Mouse (Mus musculus): ENCODE measurements around the gene Gm20532. TPM values are rescaled to one million over a fixed set of nuclear protein-coding genes. Genes with fewer than 3 reads are reported as not detected.

Gm20532 gene
- total and polyA plus RNA-seq, 3 experiments: 0.15 TPM; not detected in 2

DNA sequence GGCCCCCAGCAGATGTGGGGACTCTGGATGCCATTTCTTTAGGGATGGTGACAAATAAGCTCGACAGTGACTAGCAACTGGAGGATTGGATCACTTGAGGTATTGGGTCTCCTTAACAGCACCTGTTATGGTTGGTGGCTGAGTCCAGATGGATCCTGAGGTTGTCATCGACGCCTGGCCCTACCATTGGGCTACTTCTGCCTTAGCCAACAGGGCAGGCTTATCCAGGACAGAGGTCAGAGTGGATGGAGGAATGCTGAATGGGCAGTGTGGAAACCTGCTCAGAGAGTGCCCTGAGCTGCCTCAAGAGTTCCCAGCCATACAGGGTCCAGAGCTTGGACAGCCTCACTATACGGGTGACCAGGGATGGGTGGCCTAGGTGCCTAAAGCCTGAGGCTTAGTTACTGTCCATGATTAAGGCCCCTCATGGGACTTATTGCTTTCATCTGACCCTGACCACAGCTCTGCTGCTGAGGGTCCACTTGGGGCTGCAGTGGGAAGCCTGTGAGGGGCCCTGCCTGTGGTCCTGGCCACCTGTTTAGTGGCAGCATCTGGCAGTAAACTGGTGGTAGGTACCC lies 47.6 kb downstream of the Gm20532 start:
- peaks cover 14% of the 10 kb centered on the region for H3K79me2 ChIP-seq (ENCODE audit: control insufficient read depth, insufficient read depth, low read length, poor library complexity)
- no peaks in the 10 kb centered on the region for H3K27me3 ChIP-seq (ENCODE audit: control insufficient read depth in 1 of 2, insufficient read depth in 2 of 2, low read length in 2 of 2)
- peaks cover 14 to 17% of the 10 kb centered on the region in 2 experiments for H3K36me3 ChIP-seq (ENCODE audit: control insufficient read depth in 1 of 2, insufficient read depth in 2 of 2, low read length in 2 of 2)
- H3K9me3 ChIP-seq (replicated peaks; ENCODE audit: insufficient read depth, low read length): no peaks in the 10 kb centered on the region
- no peak overlapping the region for H3K9ac ChIP-seq (ENCODE audit: control insufficient read depth, low read depth, low read length, poor library complexity, severe bottlenecking)
- TF ChIP-seq POLR2A (IDR thresholded peaks at IDR 0.05; ENCODE audit: control insufficient read depth in 1 of 2, insufficient read depth in 1 of 2, low read depth in 1 of 2, low read length in 2 of 2, poor library complexity in 1 of 2) (peak in 1 of 2 experiments; percentile 16; a peak in 2 of 4 replicates), SMC3 (IDR thresholded peaks at IDR 0.05; ENCODE audit: low read depth, low read length) (no peak; the same call in 1 of the 2 replicates), POLR2AphosphoS5 (IDR thresholded peaks at IDR 0.05; ENCODE audit: borderline replicate concordance, low read depth, low read length) (peak; percentile 72), SIN3A (IDR thresholded peaks at IDR 0.05; ENCODE audit: low read length) (no peak), ZMIZ1 (IDR thresholded peaks at IDR 0.05; ENCODE audit: low read depth, low read length) (peak; percentile 10; the same call in 1 of the 2 replicates), NRF1 (IDR thresholded peaks at IDR 0.05; ENCODE audit: insufficient read depth, low read depth, low read length, poor library complexity, severe bottlenecking) (no peak), POLR2AphosphoS2 (IDR thresholded peaks at IDR 0.05; ENCODE audit: low read length) (peak; percentile 46; the same call in 1 of the 2 replicates)
- H3K4me3 ChIP-seq (ENCODE audit: control insufficient read depth in 1 of 2, insufficient read depth in 1 of 2, low read depth in 2 of 2, low read length in 2 of 2): no peak overlapping the region
- peak; percentile 65 for DNase-seq (ENCODE audit: low read depth, low spot score)
- peaks cover 0 to 11% of the 10 kb centered on the region in 2 experiments; a peak in 2 of 4 replicates for H3K4me1 ChIP-seq (ENCODE audit: control insufficient read depth in 1 of 2, insufficient read depth in 2 of 2, low read length in 2 of 2)
- H3K27ac ChIP-seq (ENCODE audit: control insufficient read depth, low read depth, low read length): no peak overlapping the region

DNA sequence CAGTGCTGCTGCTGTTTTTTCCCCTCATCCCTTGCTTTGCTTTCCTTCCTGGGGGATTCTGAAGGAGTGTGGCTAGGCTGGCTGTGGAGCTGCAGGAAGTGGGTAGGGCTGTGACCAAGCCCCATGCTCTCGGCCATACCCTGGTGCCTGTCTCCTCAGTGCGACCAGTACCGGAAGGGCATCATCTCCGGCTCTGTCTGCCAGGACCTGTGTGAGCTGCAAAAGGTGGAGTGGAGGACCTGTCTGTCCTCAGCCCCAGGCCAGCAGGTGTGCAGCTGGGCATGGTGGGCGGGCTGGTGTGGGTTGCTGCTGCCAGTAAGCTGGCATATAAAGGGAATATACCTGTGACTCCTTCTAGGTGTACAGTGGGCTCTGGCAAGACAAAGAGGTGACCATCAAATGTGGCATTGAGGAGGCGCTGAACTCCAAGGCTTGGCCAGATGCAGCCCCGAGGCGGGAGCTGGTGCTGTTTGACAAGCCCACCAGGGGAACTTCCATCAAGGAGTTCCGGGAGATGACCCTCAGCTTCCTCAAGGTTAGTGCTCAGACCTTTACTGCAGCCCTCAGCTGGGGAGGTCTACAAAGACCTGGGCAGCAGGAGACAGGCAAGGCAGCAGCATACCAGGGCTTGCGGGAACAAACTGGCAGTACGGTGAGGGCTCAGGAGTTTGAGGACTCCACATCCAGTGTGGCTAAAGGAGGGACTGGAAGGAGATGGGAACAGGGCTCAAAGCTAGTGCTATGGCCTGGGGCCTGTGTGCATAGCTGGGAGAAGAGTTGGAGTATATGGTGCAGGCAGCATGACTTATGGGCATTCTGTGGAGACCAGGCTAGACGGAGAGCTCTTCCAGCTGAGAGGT lies 48.4 kb downstream of the Gm20532 start:
- peaks cover 22% of the 10 kb centered on the region for H3K79me2 ChIP-seq (ENCODE audit: control insufficient read depth, insufficient read depth, low read length, poor library complexity)
- no peak overlapping the region for H3K4me3 ChIP-seq (ENCODE audit: control insufficient read depth in 1 of 2, insufficient read depth in 1 of 2, low read depth in 2 of 2, low read length in 2 of 2)
- H3K4me1 ChIP-seq (ENCODE audit: control insufficient read depth in 1 of 2, insufficient read depth in 2 of 2, low read length in 2 of 2): peaks cover 0 to 11% of the 10 kb centered on the region in 2 experiments; a peak in 2 of 4 replicates
- DNase-seq (ENCODE audit: low read depth, low spot score): peak; percentile 66
- peaks cover 14 to 17% of the 10 kb centered on the region in 2 experiments for H3K36me3 ChIP-seq (ENCODE audit: control insufficient read depth in 1 of 2, insufficient read depth in 2 of 2, low read length in 2 of 2)
- no peaks in the 10 kb centered on the region for H3K27me3 ChIP-seq (ENCODE audit: control insufficient read depth in 1 of 2, insufficient read depth in 2 of 2, low read length in 2 of 2)
- H3K27ac ChIP-seq (ENCODE audit: control insufficient read depth, low read depth, low read length): no peak overlapping the region
- no peak overlapping the region for H3K9ac ChIP-seq (ENCODE audit: control insufficient read depth, low read depth, low read length, poor library complexity, severe bottlenecking)
- no peaks in the 10 kb centered on the region for H3K9me3 ChIP-seq (replicated peaks; ENCODE audit: insufficient read depth, low read length)
- TF ChIP-seq NELFE (IDR thresholded peaks at IDR 0.05; ENCODE audit: low read depth, low read length) (peak; percentile 47), UBTF (IDR thresholded peaks at IDR 0.05; ENCODE audit: borderline replicate concordance, insufficient read depth, low read depth, low read length) (no peak), ETS1 (IDR thresholded peaks at IDR 0.05; ENCODE audit: low read depth, low read length) (no peak), EP300 (IDR thresholded peaks at IDR 0.05; ENCODE audit: low read depth in 1 of 2, low read length in 2 of 2) (no peak), CHD1 (IDR thresholded peaks at IDR 0.05; ENCODE audit: low read depth, low read length) (no peak), GABPA (IDR thresholded peaks at IDR 0.05; ENCODE audit: low read depth, low read length) (no peak), POLR2AphosphoS2 (IDR thresholded peaks at IDR 0.05; ENCODE audit: low read length) (peak; percentile 76), TBP (IDR thresholded peaks at IDR 0.05; ENCODE audit: low read depth, low read length) (no peak), BHLHE40 (IDR thresholded peaks at IDR 0.05; ENCODE audit: borderline replicate concordance, low read depth, low read length) (no peak; the same call in 1 of the 2 replicates), NRF1 (IDR thresholded peaks at IDR 0.05; ENCODE audit: insufficient read depth, low read depth, low read length, poor library complexity, severe bottlenecking) (no peak), TAL1 (IDR thresholded peaks at IDR 0.05; ENCODE audit: low read length) (no peak), POLR2AphosphoS5 (IDR thresholded peaks at IDR 0.05; ENCODE audit: borderline replicate concordance, low read depth, low read length) (peak; percentile 49), SMC3 (IDR thresholded peaks at IDR 0.05; ENCODE audit: low read depth, low read length) (peak; percentile 28; the same call in 1 of the 2 replicates), CHD2 (IDR thresholded peaks at IDR 0.05; ENCODE audit: low read length) (peak; percentile 31; the same call in 1 of the 2 replicates), MAFK (IDR thresholded peaks at IDR 0.05; ENCODE audit: borderline replicate concordance, low read depth, low read length) (no peak; the same call in 1 of the 2 replicates), POLR2A (IDR thresholded peaks at IDR 0.05; ENCODE audit: control insufficient read depth in 1 of 2, insufficient read depth in 1 of 2, low read depth in 1 of 2, low read length in 2 of 2, poor library complexity in 1 of 2) (peak in 1 of 2 experiments; percentile 45; a peak in 2 of 4 replicates), ZNF384 (IDR thresholded peaks at IDR 0.05; ENCODE audit: low read depth, low read length) (no peak), HCFC1 (IDR thresholded peaks at IDR 0.05; ENCODE audit: low read depth, low read length) (no peak), MAZ (IDR thresholded peaks at IDR 0.05; ENCODE audit: low read depth, low read length) (no peak), USF2 (IDR thresholded peaks at IDR 0.05; ENCODE audit: borderline replicate concordance in 1 of 2, insufficient read depth in 1 of 2, low read depth in 1 of 2, low read length in 2 of 2) (no peak), MAX (IDR thresholded peaks at IDR 0.05; ENCODE audit: low read length) (no peak), MYB (IDR thresholded peaks at IDR 0.05; ENCODE audit: low read depth, low read length) (no peak), ELF1 (IDR thresholded peaks at IDR 0.05; ENCODE audit: low read depth, low read length) (no peak), JUND (IDR thresholded peaks at IDR 0.05; ENCODE audit: low read depth, low read length) (no peak), ZMIZ1 (IDR thresholded peaks at IDR 0.05; ENCODE audit: low read depth, low read length) (peak; percentile 81), SIN3A (IDR thresholded peaks at IDR 0.05; ENCODE audit: low read length) (no peak)
